Mouse (Mus musculus) stomach, postnatal 0 days (tissue): ENCODE results near the gene Cers3. TPM values are rescaled to one million over a fixed set of nuclear protein-coding genes. Genes with fewer than 3 reads are reported as not detected.

Experiments
- ATAC-seq: fragments of 200-750 bp; cut with Nextera tagmentation; 2 replicates; pipeline ENCODE4 v1.8.0; 2017; ENCODE audit not compliant: low FRiP score, low TSS enrichment
- DNase-seq: peaks from one replicate; pipeline ENCODE4 v3.0.0-alpha.2; 2016; ENCODE audit warnings: low spot score
- H3K27ac ChIP-seq: fragments of 300-500 bp; sonication (generic); replicated peaks from 2 replicates; pipeline ENCODE4 v1.5.1; 2014; ENCODE audit warnings: mild to moderate bottlenecking, control low read depth
- H3K27me3 ChIP-seq: fragments of 300-500 bp; sonication (generic); 2 replicates; pipeline ENCODE4 v1.6.1; 2014; ENCODE audit warnings: low read length; ENCODE audit not compliant: control insufficient read depth, insufficient read depth
- H3K36me3 ChIP-seq: fragments of 300-500 bp; sonication (generic); 2 replicates; pipeline ENCODE4 v1.6.1; 2014; ENCODE audit warnings: low read length, mixed read lengths; ENCODE audit not compliant: control insufficient read depth, insufficient read depth
- H3K4me1 ChIP-seq: fragments of 300-500 bp; sonication (generic); replicated peaks from 2 replicates; pipeline ENCODE4 v1.6.1; 2014; ENCODE audit warnings: antibody characterized with exemption; ENCODE audit not compliant: control insufficient read depth, insufficient read depth
- H3K4me2 ChIP-seq: fragments of 300-500 bp; sonication (generic); replicated peaks from 2 replicates; pipeline ENCODE4 v1.6.1; 2014; ENCODE audit warnings: low read depth, mild to moderate bottlenecking, control low read depth, moderate library complexity
- H3K4me3 ChIP-seq: fragments of 300-500 bp; sonication (generic); 2 replicates; pipeline ENCODE4 v1.5.1; 2014; ENCODE audit warnings: low read depth, low read length, control low read depth
- H3K9ac ChIP-seq: fragments of 300-500 bp; sonication (generic); 2 replicates; pipeline ENCODE4 v1.6.1; 2014; ENCODE audit warnings: mild to moderate bottlenecking, low read length, control low read depth, mixed read lengths
- H3K9me3 ChIP-seq: fragments of 300-500 bp; sonication (generic); 2 replicates; pipeline ENCODE4 v1.6.1; 2016; ENCODE audit warnings: low read length; ENCODE audit not compliant: control insufficient read depth
- CTCF ChIP-seq: IDR thresholded peaks from 2 replicates; pipeline ENCODE4 v1.5.1; 2016; ENCODE audit warnings: antibody characterized with exemption, low read depth, mild to moderate bottlenecking, moderate library complexity
- EP300 ChIP-seq: optimal IDR thresholded peaks from 2 replicates; pipeline ENCODE3; 2016; ENCODE audit warnings: antibody characterized with exemption
- WGBS: fragments of 180-500 bp; shearing (Covaris S2); extraction: QIAGEN DNeasy Blood & Tissue Kit; methylation state at CpG from one replicate; pipeline ENCODE4 v1.1.7; 2014; 5-methylcytosine and 5-hydroxymethylcytosine counted together
- polyA plus RNA-seq: library from polyadenylated mRNA; unstranded; fragments of >200 nt; fragmentation: Nextera tagmentation; extraction: Ambion mirVana; gene quantifications from 2 replicates; pipeline ENCODE4 v1.2.1, GENCODE M21; 2015

The Cers3 gene
- polyA plus RNA-seq, 1 experiment from 2014 or later: 40.8 TPM

DNA sequence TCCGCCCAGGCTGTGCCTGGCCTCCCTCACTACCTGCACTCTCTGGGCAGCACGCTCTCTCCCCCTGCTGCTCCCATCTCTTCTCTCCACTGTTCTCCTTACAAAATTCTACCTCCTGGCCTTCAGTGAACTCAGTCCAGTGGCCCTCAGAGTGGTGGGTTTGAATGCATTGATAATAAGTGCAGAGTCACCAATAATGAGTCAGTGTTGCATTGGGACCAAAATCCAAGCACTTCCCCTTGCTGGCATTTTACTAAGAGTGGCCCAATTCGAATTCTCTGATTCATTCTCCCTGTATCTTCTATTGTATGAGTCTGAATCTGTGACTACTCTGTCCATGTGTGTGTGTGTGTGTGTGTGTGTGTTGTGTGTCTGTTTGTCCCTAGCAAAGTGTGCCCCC, 63.5 kb downstream of the Cers3 start:
- Histone ChIP-seq H3K4me3 (no peak overlapping the region), H3K36me3 (no peaks in the 10 kb centered on the region), H3K27me3 (no peaks in the 10 kb centered on the region), H3K4me1 (no peaks in the 10 kb centered on the region), H3K27ac (no peak overlapping the region), H3K9ac (no peak overlapping the region), H3K9me3 (no peaks in the 10 kb centered on the region), H3K4me2 (no peak overlapping the region)
- no peak for ATAC-seq
- DNase-seq: no peak
- 80% methylated on average over 3 of the region's 3 CpGs for WGBS
- TF ChIP-seq CTCF: peak; percentile 24; the same call in 1 of the 2 replicates
- no peak for TF ChIP-seq EP300

DNA sequence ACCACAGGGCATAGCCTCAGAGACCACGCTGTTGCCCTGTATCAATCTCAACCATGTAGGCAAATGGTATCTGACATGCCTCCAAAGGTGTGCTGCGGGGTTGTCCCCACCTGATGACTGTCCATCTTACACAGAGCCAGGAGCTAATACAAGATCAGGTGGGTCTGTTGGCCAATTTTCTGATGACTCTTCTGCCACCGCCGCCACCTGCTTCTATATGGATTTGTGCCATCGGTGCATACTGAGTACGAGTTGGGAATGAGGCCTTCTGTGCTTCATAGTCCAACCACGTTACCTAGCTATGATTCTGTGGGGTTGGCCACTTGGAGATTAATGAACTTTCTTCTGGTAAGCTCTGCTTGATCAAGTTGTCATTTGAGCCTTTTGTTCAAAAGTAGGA, 67.1 kb downstream of the Cers3 start:
- Histone ChIP-seq H3K27me3 (no peaks in the 10 kb centered on the region), H3K36me3 (no peaks in the 10 kb centered on the region), H3K27ac (no peak overlapping the region), H3K4me2 (no peak overlapping the region), H3K9me3 (no peaks in the 10 kb centered on the region), H3K4me1 (no peaks in the 10 kb centered on the region), H3K9ac (no peak overlapping the region), H3K4me3 (no peak overlapping the region)
- no peak for TF ChIP-seq CTCF
- TF ChIP-seq EP300: no peak
- WGBS: 96% methylated on average over 7 of the region's 7 CpGs
- DNase-seq (no peak), ATAC-seq (no peak)

DNA sequence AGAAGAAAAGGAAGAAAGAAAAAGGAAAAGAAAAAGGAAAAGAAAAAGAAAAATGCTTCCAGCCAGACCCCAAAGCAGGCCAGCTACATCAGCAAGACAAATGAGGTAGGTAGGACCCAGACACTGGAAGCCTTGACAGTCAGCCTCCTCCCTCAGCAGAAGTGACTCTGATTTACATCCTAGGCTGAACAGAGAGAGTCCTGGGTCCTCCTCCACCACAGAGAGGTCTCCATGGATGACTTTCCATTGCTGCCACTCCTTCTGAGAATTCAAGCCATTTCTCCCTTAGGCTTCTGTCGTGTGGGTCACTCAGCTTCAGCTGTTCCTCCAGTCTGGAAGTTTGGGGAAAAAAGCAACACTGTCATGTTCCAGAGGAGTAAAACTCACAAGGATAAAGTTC, 68.0 kb downstream of the Cers3 start:
- TF ChIP-seq CTCF: no peak
- DNase-seq (no peak), ATAC-seq (no peak)
- Histone ChIP-seq H3K27me3 (no peaks in the 10 kb centered on the region), H3K4me3 (no peak overlapping the region), H3K9ac (no peak overlapping the region), H3K9me3 (no peaks in the 10 kb centered on the region), H3K4me2 (no peak overlapping the region), H3K36me3 (no peaks in the 10 kb centered on the region), H3K27ac (no peak overlapping the region), H3K4me1 (no peaks in the 10 kb centered on the region)
- 80% methylated on average over 1 of the region's 1 CpGs for WGBS

DNA sequence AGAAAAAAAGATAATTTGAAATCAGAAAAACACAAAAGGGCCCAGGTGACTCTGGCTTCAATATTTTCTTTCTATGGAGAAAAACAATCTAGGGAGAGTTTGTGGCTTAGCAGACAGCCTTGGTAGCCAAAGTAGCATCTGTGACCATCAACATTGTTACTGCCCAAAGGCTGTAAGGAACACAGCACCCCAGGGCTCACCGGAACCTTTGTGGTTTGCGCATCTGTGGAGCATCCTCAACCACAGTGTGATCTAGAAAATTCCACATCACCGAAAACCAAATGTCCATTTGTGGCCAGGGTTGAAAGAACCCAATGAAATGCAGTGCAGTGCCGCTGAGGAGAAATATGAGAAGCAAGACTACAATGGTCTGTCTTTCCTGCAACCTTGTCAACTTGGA, 69.0 kb downstream of the Cers3 start:
- no peaks in the 10 kb centered on the region for H3K4me1 ChIP-seq
- H3K9ac ChIP-seq: no peak overlapping the region
- no peak overlapping the region for H3K4me2 ChIP-seq
- TF ChIP-seq EP300: no peak
- TF ChIP-seq CTCF: no peak
- no peak overlapping the region for H3K27ac ChIP-seq
- WGBS: 86% methylated on average over 4 of the region's 4 CpGs
- no peaks in the 10 kb centered on the region for H3K27me3 ChIP-seq
- DNase-seq: no peak
- H3K9me3 ChIP-seq: no peaks in the 10 kb centered on the region
- H3K4me3 ChIP-seq: no peak overlapping the region
- no peaks in the 10 kb centered on the region for H3K36me3 ChIP-seq
- no peak for ATAC-seq

DNA sequence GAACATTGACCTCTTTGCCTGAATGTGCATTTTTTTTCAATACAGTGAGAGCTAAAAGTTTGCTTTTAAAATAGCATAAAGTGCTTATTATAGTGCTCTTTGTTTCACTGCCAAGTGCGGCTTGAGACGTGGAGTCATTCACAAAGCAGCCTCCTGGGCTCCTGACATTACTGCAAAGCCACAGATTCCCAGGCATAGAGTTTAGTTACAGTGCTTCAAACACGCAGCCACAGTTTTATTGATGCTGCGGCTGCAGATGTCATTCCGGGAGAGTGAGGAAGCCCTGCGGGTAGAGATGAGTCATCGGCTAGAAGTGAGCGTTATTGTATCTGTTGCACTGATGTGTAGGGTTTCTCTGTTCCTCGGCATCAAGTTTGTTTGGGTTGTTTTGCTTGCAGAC, 69.4 kb downstream of the Cers3 start:
- DNase-seq (no peak), ATAC-seq (no peak)
- Histone ChIP-seq H3K27me3 (no peaks in the 10 kb centered on the region), H3K27ac (no peak overlapping the region), H3K9me3 (no peaks in the 10 kb centered on the region), H3K4me2 (no peak overlapping the region), H3K36me3 (no peaks in the 10 kb centered on the region), H3K4me1 (no peaks in the 10 kb centered on the region), H3K9ac (no peak overlapping the region), H3K4me3 (no peak overlapping the region)
- 36% methylated on average over 9 of the region's 9 CpGs for WGBS
- TF ChIP-seq CTCF (no peak), EP300 (no peak)

DNA sequence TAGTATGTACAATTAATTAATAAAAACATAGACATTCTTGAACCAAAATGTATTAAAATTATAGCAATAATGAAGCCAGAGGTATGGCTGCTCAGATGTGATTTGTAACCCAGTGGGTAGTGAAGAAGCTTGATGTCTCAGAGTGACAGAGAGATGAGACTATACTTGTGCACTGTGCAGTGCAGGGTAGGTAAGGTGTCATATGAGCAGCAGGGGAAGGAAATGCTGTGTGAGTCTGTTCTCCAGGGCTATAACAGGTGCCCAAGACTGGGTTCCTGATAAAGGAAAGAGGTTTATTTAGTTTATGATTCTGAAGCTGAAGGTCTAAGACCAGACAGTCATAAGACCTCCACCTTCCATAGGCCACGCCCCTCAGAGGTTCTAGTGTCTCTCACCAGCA, 69.9 kb downstream of the Cers3 start:
- Histone ChIP-seq H3K4me3 (no peak overlapping the region), H3K27me3 (no peaks in the 10 kb centered on the region), H3K36me3 (no peaks in the 10 kb centered on the region), H3K27ac (no peak overlapping the region), H3K9ac (no peak overlapping the region), H3K4me1 (no peaks in the 10 kb centered on the region), H3K9me3 (no peaks in the 10 kb centered on the region), H3K4me2 (no peak overlapping the region)
- no peak for ATAC-seq
- WGBS: 56% methylated on average over 1 of the region's 1 CpGs
- TF ChIP-seq EP300 (no peak), CTCF (no peak)
- DNase-seq: no peak
